Mouse (Mus musculus): ENCODE data around the gene Sctr.

The Sctr gene

DNA sequence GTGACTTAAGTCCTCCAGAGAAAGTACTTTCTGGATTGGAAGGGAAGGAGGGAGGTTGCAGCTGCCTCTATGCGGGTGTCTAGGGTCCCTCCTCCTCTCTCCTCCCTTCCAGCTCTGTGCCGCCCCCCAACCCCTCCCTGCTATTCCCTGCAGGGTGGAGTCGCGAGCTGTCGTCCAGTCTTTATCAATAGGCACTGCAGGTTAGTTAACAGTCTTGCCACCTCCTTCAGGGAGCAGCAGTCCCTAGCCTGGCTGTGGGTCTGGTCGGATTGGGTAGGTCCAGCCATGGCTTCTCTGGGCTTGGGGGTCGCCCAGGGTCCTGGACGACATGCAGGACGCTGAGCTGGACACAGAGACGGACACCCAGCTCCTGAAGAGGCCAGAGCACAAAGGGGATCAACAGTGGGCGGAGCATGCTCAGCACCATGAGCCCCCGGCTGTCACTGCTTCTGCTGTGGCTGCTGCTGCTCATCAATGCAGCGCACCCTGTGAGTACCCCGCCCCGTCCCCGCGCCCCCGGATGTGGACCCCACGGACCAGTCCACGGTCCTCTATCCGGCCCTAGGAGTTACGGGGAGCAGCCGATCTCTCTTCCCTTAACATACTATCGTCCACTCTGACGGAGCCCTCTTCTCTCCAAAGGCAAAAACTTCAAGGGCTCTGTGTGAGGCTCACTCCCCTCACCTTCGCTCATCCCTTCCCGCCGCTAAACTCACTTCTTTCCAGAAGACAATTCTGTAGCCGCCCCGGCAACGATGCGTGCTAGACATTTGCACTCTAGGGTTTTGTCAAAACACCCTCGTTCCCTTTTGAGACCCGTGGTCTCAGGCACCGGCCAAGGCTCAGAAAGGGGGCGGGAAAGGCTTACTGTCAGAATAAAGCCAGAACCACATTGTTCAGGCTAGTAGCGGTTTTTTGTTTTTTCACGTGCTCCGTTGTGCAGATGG, at the start of gene Sctr:
Gene Sctr (plus strand): TSS at position 51 of the 947 bp plus-strand sequence.
- in situ Hi-C loops (cut with MboI; ENCODE audit: low sequenced_read_pairs) = no loop called here

DNA sequence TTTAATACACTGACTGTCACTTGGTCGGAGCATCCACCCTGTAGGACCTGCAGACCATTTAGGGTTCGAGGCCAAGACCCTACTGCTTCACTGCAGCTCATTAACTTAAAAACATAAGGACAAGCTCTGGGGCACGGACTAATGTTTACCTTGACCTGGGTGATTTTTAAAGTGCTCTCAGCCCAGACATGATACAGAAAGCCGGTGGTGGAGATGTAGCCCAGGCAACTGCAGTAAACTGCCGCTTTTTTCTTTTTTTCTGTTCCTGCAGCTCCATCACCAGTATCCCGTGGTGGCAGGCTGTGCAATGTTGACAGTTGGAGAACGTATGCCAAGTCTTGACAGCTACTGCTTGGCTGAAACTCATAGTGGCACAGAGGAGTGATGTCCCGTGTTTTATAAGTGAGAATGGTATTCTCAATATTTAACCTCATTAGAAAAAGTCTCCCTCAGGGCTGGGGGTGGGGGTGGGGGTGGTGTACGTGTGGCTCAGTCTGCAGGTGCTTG, 48.9 kb upstream of the Sctr start:
- in situ Hi-C loops (cut with MboI; ENCODE audit: low sequenced_read_pairs) = no loop called here

- in situ Hi-C loops (cut with MboI; ENCODE audit: low sequenced_read_pairs) = no loop called here
Observed at GRCm38 (mm10) chr1:119959464-119959863, 47.2 kb upstream of the Sctr start.

DNA sequence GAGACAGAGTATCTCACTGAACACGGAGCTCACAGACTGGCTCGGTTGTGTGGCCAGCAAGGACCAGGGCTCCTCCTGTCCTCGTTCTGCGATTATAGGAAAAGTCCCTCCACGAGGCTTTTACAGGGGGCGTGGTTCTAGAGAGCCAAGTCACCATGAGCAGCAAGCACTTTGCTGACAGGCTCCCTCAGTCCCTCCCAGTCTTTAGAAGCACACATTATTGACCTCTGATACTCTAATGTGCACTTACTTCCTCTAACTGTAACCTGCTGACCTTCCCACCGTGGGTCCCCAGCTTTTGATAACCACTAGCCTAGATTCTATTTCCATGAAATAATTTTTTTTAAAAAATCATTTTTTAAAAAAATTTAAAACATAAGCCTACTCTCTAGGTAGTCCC, 46.8 kb upstream of the Sctr start:
- in situ Hi-C loops (cut with MboI; ENCODE audit: low sequenced_read_pairs) = no loop called here

- in situ Hi-C loops (cut with MboI; ENCODE audit: low sequenced_read_pairs) = no loop called here
Observed at GRCm38 (mm10) chr1:119965804-119966514, 40.7 kb upstream of the Sctr start.

- in situ Hi-C loops (cut with MboI; ENCODE audit: low sequenced_read_pairs) = no loop called here
Observed at GRCm38 (mm10) chr1:119973117-119973516, 33.6 kb upstream of the Sctr start.

DNA sequence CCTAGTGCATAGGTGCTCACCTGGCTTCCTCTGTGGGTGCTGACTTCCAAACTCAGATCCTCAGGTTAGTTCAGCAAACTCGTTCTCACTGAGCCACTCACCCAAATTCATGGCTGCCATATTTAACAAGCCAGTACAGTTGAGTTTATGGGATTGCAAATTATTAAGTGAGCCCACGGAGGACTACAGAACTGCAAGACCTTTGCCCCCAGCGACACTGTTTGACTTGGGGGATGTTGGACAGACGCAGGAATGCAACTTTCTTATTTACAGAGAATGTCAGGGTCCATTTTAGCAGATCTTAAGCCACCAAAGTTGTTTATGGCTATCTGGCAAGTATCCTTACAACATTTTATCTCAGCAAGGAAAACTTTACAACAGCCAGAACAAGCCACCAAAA, 31.6 kb upstream of the Sctr start:
- in situ Hi-C loops (cut with MboI; ENCODE audit: low sequenced_read_pairs) = no loop called here

GRCm38 (mm10) chr1:119986555-119986954, 20.1 kb upstream of the Sctr start:
- in situ Hi-C loops (cut with MboI; ENCODE audit: low sequenced_read_pairs) = no loop called here

GRCm38 (mm10) chr1:119996798-119997581, 9.7 kb upstream of the Sctr start, which contains the start of gene Cfap221:
Cfap221 (minus strand) TSS chr1:119997234.
- in situ Hi-C loops (cut with MboI; ENCODE audit: low sequenced_read_pairs) = no loop called here

DNA sequence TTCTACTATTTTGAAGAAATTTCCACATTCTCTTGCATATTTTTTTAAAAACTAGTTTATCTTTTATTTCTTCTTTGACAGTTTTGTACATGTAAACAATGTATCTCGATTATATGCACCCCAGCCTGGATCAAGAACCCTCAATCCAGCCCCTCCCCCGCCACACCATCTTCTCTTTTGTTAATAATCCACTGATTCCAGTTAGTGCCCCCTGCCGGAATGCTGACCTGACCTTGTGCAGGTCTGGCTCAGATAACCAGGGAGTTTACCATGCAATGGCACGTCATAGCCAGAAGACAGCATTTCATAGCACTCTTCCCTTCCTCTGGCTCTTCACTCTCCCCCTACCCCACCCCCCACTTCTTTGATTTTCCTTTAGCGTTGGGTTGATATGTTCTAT, 9.1 kb upstream of the Sctr start:
- in situ Hi-C loops (cut with MboI; ENCODE audit: low sequenced_read_pairs) = no loop called here

DNA sequence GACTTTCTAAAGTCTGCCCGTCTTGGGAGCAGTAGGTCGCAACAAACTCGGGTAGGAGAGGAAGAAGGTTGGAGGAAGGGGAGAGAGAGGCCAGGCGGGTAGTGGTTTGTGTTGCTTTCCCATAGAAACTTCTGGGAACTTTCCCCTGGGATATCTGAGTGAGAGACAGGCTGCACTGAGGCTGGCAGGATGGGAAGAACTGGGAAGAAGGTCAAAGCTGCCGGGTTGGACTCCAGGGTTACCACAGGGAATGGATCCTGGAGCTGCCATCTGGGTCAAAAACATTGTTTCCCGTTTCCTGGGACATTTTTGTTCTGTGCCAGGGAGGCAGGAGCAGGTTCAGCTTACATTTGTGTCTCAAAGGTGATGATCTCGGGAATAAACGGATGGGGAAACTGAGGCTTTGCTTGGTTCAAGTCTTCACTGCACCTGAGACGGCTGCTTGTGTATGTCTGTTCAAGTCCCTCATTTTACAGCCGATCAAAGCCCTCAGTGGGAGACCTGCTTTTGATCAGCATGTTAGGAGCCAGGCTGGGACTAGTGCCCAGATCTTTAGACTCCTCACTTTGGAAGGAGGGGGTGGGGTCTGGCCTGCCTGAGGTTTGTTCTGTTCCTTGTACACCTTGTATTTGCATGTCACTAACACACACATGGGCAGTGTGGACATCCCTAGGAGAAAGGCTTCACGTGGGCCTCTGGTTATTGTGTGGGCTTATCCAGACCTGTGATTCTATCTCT, 1.3 kb downstream of the Sctr start:
- in situ Hi-C loops (cut with MboI; ENCODE audit: low sequenced_read_pairs) = no loop called here

DNA sequence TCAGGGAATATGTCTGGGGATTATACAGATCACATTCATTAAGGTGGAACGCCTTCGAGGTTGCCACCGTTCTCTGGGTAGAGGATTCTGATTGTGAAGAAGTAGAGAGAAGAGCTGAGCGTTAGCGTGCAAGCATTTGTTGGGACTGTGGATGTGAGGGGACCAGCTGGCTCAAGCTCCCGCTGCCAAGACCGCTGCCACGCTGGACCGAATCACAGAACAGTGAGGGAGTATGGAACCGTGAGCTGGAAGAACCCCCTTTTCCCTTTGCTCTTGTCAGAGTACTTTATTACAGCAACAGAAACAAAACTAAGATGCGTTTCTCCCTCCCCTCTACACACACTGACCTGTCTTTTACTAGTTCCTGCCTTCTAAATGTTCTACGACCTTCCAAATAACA, 5.9 kb downstream of the Sctr start:
- in situ Hi-C loops (cut with MboI; ENCODE audit: low sequenced_read_pairs) = no loop called here

DNA sequence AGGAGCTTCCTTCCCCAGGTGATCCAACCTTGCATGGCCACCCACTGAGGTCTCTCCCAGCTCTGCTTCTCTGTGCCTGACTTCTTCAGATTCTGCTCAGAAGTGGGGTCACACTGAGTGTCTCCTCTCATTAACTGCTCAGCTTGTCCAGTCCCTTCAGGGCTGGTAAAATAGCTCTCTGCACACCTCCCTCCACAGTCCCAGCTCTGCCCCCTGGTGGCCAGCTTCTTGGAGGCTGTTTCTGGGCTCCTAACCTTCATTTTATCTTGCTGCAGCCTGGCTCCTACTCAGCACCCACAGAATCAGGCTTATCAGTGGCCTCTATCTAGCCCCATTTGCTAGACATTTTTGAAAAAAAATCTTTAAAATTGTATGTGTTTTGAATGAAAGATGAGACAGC, 6.4 kb downstream of the Sctr start:
- in situ Hi-C loops (cut with MboI; ENCODE audit: low sequenced_read_pairs) = no loop called here

GRCm38 (mm10) chr1:120016240-120016639, 9.5 kb downstream of the Sctr start:
- in situ Hi-C loops (cut with MboI; ENCODE audit: low sequenced_read_pairs) = no loop called here

DNA sequence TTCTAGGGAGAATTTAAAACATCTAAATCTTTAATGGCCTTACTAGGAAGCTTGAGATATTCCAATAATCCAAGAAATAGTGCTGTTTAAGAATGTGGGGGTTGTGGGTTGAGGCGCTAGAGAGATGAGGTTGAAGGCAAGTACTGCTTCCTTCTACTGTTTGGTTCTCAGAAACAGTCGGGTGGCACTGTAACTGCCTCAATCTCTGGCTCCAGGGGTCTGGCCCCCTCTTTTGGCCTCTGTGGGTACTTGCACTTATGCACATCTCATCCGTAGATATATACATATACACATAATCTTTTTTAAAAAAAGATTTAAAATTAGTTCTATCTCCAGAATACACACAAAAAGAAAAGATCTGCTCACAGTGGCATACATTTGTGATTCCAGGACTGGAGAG, 12.2 kb downstream of the Sctr start:
- in situ Hi-C loops (cut with MboI; ENCODE audit: low sequenced_read_pairs) = no loop called here

- in situ Hi-C loops (cut with MboI; ENCODE audit: low sequenced_read_pairs) = no loop called here
Observed at GRCm38 (mm10) chr1:120019428-120019827, 12.7 kb downstream of the Sctr start.

- in situ Hi-C loops (cut with MboI; ENCODE audit: low sequenced_read_pairs) = loop anchor here (10.0 kb wide), 1 partner anchor 124 kb away; no protein-coding TSS in a partner anchor
Observed at GRCm38 (mm10) chr1:120020322-120020897, 13.7 kb downstream of the Sctr start.

GRCm38 (mm10) chr1:120021951-120022350, 15.3 kb downstream of the Sctr start:
- in situ Hi-C loops (cut with MboI; ENCODE audit: low sequenced_read_pairs) = loop anchor here (10.0 kb wide), 1 partner anchor 123 kb away; no protein-coding TSS in a partner anchor

DNA sequence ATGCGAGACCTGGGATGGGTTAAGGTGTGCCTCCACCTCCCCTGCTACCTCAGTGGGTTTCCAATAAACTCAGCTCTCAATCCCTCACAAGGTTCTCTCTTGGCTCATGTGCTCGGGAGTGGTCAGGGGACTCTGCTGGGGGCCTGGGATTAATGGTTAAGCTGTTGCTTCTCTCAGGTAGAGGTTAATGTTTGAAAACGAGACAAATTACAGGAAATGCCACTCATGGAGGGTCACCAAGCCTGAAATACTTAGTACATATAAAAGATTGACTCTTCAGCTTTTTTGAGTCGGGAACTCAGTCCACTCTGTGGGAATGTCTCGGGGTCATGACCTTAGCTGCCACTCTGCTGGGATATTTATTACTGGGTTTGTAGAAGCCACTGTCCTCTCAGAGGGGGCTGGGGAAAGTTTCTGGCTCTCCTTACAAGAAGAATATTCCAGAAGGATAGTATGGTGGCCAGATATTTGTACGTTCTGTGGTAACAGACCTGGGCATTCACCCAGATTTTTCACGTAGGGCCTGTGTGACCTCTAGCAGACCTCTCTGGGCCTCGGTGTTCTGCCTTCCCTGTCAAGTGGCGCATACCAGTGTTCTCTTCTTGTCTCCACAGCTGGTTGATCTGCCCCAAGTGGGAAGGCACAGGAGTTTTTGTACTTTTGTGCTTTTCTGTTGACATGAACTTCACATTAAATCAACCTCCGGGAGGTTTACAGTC, 17.8 kb downstream of the Sctr start:
- in situ Hi-C loops (cut with MboI; ENCODE audit: low sequenced_read_pairs) = loop anchor here (10.0 kb wide), 1 partner anchor 120 kb away; no protein-coding TSS in a partner anchor
